Mouse (Mus musculus): ENCODE results near the gene Atp11a. TPM values are rescaled to one million over a fixed set of nuclear protein-coding genes. Genes with fewer than 3 reads are reported as not detected.

The Atp11a gene
- polyA plus RNA-seq, 1 experiment from 2014 or later = 23.3 TPM

DNA sequence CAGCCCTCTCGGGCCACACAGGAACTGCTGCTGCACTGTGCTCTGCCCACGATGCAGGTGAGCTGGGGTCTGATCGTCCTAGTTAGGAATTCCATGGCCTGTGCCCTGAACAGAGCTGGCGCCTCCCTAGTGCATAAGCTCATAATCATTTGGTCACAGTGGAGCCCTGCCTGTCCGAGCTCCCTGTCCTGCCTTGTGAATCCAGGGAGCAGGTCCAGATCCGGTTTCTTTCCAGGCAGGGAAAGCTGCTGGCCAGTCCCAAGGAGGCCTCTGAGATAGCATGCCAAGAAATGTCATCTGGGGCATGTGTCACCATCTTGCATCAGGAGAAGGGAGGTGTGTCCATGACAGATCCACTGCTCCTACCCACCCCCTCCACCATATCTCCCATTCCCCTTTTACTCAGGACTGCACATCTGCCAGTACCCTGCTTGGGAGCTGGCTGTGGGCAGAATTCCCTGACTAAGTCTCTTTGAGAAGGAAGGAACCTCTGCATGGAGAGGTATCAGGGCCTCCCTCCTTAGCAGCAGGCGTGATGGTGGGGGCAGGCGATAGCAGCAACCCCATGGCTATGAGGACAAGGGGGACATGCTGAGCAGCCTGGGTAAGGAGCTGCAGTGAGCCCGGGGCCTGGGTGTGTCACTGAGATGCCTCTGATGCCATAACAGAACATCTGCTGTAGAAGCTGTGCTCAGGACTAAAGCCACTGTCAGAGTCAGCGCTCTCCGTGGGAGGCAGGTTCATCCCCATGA lies 138.1 kb downstream of the Atp11a start:
- no peak overlapping the region for H3K4me3 ChIP-seq (ENCODE audit: low read depth, low read length)
- WGBS = 82% methylated on average over 11 of the region's 11 CpGs

GRCm38 (mm10) chr8:12895535-12896150 lies 138.8 kb downstream of the Atp11a start:
- H3K9ac ChIP-seq (ENCODE audit: low read depth, low read length) = no peak overlapping the region
- no peaks in the 10 kb centered on the region for H3K36me3 ChIP-seq (ENCODE audit: control insufficient read depth, insufficient read depth)
- no peak overlapping the region for H3K4me3 ChIP-seq (ENCODE audit: low read depth, low read length)
- H3K27ac ChIP-seq (ENCODE audit: low read depth, low read length) = no peak overlapping the region
- peak; percentile 62 for TF ChIP-seq CTCF (IDR thresholded peaks at IDR 0.05; ENCODE audit: low read depth)
- no peaks in the 10 kb centered on the region for H3K9me3 ChIP-seq (ENCODE audit: control insufficient read depth)
- ATAC-seq = no peak
- H3K27me3 ChIP-seq (replicated peaks; ENCODE audit: control insufficient read depth, insufficient read depth, low read length) = no peaks in the 10 kb centered on the region
- no peaks in the 10 kb centered on the region for H3K4me1 ChIP-seq (replicated peaks; ENCODE audit: control insufficient read depth, insufficient read depth, low read length)
- H3K4me2 ChIP-seq (replicated peaks; ENCODE audit: low read depth) = no peak overlapping the region
- WGBS = 70% methylated on average over 9 of the region's 9 CpGs

More for the DNA sequence above, 138.1 kb downstream of the Atp11a start:
- no peak overlapping the region for H3K4me2 ChIP-seq (replicated peaks; ENCODE audit: low read depth)
- TF ChIP-seq CTCF (IDR thresholded peaks at IDR 0.05; ENCODE audit: low read depth) = no peak
- H3K9me3 ChIP-seq (ENCODE audit: control insufficient read depth) = no peaks in the 10 kb centered on the region
- no peak overlapping the region for H3K9ac ChIP-seq (ENCODE audit: low read depth, low read length)
- ATAC-seq = no peak
- no peaks in the 10 kb centered on the region for H3K36me3 ChIP-seq (ENCODE audit: control insufficient read depth, insufficient read depth)
- no peak overlapping the region for H3K27ac ChIP-seq (ENCODE audit: low read depth, low read length)
- H3K4me1 ChIP-seq (replicated peaks; ENCODE audit: control insufficient read depth, insufficient read depth, low read length) = no peaks in the 10 kb centered on the region
- no peaks in the 10 kb centered on the region for H3K27me3 ChIP-seq (replicated peaks; ENCODE audit: control insufficient read depth, insufficient read depth, low read length)

- no peaks in the 10 kb centered on the region for H3K27me3 ChIP-seq (replicated peaks; ENCODE audit: control insufficient read depth, insufficient read depth, low read length)
- TF ChIP-seq CTCF (IDR thresholded peaks at IDR 0.05; ENCODE audit: low read depth) = peak; percentile 90
- H3K27ac ChIP-seq (ENCODE audit: low read depth, low read length) = no peak overlapping the region
- peak; percentile 36; the same call in 1 of the 2 replicates for ATAC-seq
- no peaks in the 10 kb centered on the region for H3K4me1 ChIP-seq (replicated peaks; ENCODE audit: control insufficient read depth, insufficient read depth, low read length)
- H3K9ac ChIP-seq (ENCODE audit: low read depth, low read length) = no peak overlapping the region
- no peak overlapping the region for H3K4me2 ChIP-seq (replicated peaks; ENCODE audit: low read depth)
- H3K9me3 ChIP-seq (ENCODE audit: control insufficient read depth) = no peaks in the 10 kb centered on the region
- H3K36me3 ChIP-seq (ENCODE audit: control insufficient read depth, insufficient read depth) = no peaks in the 10 kb centered on the region
- no peak overlapping the region for H3K4me3 ChIP-seq (ENCODE audit: low read depth, low read length)
- WGBS = 50% methylated on average over 13 of the region's 13 CpGs
Observed at GRCm38 (mm10) chr8:12896494-12897373, 139.9 kb downstream of the Atp11a start.

DNA sequence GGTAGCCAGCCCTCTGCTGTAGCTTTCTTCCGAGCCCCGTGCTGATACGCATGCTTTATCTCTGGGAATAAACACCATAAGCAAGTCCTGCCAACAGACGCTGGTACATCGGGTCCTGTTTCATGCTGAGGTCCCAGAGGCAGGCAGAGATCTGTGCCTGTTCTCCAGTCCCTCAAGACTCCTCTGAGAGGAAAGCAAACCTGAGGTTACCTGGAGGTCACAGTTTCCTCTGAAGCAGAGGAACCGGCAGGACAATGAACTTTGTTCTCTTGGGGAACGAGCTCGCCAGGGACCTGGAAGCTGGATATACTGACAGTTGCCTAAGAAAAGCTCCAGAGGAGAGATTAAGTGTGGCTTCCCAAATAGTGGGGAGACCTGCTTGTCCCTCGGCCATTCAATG lies 141.0 kb downstream of the Atp11a start:
- H3K9ac ChIP-seq (ENCODE audit: low read depth, low read length) = no peak overlapping the region
- ATAC-seq = no peak
- no peaks in the 10 kb centered on the region for H3K4me1 ChIP-seq (replicated peaks; ENCODE audit: control insufficient read depth, insufficient read depth, low read length)
- WGBS = 9% methylated on average over 9 of the region's 9 CpGs
- H3K9me3 ChIP-seq (ENCODE audit: control insufficient read depth) = no peaks in the 10 kb centered on the region
- peak overlapping the region; percentile 3; the same call in 1 of the 2 replicates for H3K4me2 ChIP-seq (replicated peaks; ENCODE audit: low read depth)
- no peak for TF ChIP-seq CTCF (IDR thresholded peaks at IDR 0.05; ENCODE audit: low read depth)
- H3K36me3 ChIP-seq (ENCODE audit: control insufficient read depth, insufficient read depth) = no peaks in the 10 kb centered on the region
- H3K4me3 ChIP-seq (ENCODE audit: low read depth, low read length) = no peak overlapping the region
- H3K27ac ChIP-seq (ENCODE audit: low read depth, low read length) = no peak overlapping the region
- H3K27me3 ChIP-seq (replicated peaks; ENCODE audit: control insufficient read depth, insufficient read depth, low read length) = no peaks in the 10 kb centered on the region

DNA sequence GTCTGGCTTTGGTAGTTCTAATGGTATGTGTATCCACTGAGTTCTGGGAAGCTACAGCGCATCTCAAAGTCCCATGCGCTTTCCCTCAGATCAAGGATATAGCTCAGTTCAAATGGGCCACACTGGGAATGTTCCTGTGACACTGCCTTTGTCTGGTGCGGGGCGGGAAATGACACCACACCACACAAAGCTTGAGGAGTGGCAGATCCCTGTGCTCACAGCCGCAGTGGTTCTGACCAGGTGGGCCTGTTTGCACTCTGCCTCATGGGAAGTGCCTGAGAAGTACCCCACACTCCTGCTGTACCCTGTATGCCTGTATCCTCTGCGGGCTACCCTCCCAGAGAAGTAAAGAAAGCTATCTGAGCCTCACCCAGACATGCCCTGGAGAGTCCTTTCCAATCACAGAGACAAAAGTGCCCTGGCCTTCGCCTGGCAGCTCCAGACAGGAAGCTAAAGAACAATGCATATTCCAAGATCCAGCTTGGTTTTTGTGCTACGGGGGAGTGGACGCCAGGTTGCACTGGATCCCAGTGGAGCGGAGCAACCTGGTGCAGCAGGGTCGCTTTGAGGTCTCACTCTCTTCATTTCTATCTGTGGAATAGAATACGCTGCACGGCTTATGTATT lies 147.1 kb downstream of the Atp11a start:
- no peak overlapping the region for H3K9ac ChIP-seq (ENCODE audit: low read depth, low read length)
- ATAC-seq = no peak
- no peak overlapping the region; the same call in 1 of the 2 replicates for H3K27ac ChIP-seq (ENCODE audit: low read depth, low read length)
- no peak overlapping the region for H3K4me3 ChIP-seq (ENCODE audit: low read depth, low read length)
- H3K4me2 ChIP-seq (replicated peaks; ENCODE audit: low read depth) = no peak overlapping the region
- H3K36me3 ChIP-seq (ENCODE audit: control insufficient read depth, insufficient read depth) = no peaks in the 10 kb centered on the region
- no peak for TF ChIP-seq CTCF (IDR thresholded peaks at IDR 0.05; ENCODE audit: low read depth)
- no peaks in the 10 kb centered on the region for H3K27me3 ChIP-seq (replicated peaks; ENCODE audit: control insufficient read depth, insufficient read depth, low read length)
- WGBS = 76% methylated on average over 13 of the region's 13 CpGs
- H3K4me1 ChIP-seq (replicated peaks; ENCODE audit: control insufficient read depth, insufficient read depth, low read length) = no peaks in the 10 kb centered on the region
- no peaks in the 10 kb centered on the region for H3K9me3 ChIP-seq (ENCODE audit: control insufficient read depth)

All from intestine, postnatal 0 days (tissue).